Mouse (Mus musculus) ES-Bruce4 (cell line): ENCODE data around the gene Nrsn1.

Source experiments
- CTCF ChIP-seq: IDR thresholded peaks from one replicate; pipeline ENCODE4 v1.8.1; 2011; ENCODE audit warnings: low read depth, low read length
- EP300 ChIP-seq: IDR thresholded peaks from 2 replicates; pipeline ENCODE4 v1.6.1; 2011; ENCODE audit warnings: low read depth, low read length; ENCODE audit not compliant: insufficient read depth

DNA sequence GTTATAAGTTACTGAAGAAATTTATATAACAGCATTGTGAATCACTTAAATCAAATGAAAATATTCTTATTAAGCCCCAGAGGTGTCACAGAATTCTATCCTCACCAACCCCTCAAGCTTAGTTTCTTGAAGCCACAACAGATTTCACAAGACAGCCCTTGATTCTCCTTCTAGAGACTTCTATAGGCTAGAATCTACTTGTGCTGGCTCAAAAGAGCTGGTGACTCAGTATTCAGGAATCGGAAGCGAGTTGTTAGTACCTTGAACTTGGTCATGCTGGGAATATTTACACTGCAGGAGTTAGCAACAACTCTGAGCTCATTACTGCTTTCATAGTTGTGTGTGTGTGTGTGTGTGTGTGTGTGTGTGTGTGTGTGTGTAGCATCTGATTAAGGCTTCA is 41.8 kb upstream of the Nrsn1 start:
- no peak for TF ChIP-seq CTCF
- TF ChIP-seq EP300: no peak
